Mouse (Mus musculus) lung, postnatal 0 days (tissue): Measurements from ENCODE around the gene Ccdc167.

Experiments used
- CTCF ChIP-seq: IDR thresholded peaks from 2 replicates; pipeline ENCODE4 v1.5.1; 2016; ENCODE audit warnings: antibody characterized with exemption, mild to moderate bottlenecking
- EP300 ChIP-seq: IDR thresholded peaks from 2 replicates; pipeline ENCODE4 v1.6.1; 2016; ENCODE audit warnings: antibody characterized with exemption, mild to moderate bottlenecking, control low read depth

DNA sequence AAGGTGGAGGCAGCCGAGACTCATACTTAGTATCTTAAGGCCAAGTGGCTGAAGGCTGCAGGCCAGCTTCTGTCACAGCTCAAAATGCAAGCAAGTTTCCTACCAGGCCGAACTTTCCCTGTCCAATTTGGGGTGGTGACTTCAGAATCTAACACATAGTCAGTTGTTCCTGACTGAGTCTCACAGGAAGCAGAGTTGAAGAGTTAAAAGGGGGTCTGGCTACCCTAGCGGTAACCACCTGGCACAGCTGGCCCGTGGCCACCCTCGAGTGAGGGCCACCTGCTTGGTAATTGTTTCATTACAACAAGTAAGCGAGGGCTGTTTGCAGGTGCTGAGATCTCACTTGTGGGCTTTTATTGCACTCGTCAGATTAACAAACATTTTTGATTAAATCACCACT lies 4.3 kb downstream of the Ccdc167 start:
- TF ChIP-seq EP300 (no peak), CTCF (no peak)
